Mouse (Mus musculus) hindlimb bud, embryonic 11.5 days (tissue): ENCODE results near the gene Thsd7a.

Experiments used
- DNase-seq: peaks from one replicate; pipeline ENCODE4 v3.0.0-alpha.2; 2012; ENCODE audit warnings: low read depth, low spot score; ENCODE audit errors: extremely low spot score

Gene Thsd7a

DNA sequence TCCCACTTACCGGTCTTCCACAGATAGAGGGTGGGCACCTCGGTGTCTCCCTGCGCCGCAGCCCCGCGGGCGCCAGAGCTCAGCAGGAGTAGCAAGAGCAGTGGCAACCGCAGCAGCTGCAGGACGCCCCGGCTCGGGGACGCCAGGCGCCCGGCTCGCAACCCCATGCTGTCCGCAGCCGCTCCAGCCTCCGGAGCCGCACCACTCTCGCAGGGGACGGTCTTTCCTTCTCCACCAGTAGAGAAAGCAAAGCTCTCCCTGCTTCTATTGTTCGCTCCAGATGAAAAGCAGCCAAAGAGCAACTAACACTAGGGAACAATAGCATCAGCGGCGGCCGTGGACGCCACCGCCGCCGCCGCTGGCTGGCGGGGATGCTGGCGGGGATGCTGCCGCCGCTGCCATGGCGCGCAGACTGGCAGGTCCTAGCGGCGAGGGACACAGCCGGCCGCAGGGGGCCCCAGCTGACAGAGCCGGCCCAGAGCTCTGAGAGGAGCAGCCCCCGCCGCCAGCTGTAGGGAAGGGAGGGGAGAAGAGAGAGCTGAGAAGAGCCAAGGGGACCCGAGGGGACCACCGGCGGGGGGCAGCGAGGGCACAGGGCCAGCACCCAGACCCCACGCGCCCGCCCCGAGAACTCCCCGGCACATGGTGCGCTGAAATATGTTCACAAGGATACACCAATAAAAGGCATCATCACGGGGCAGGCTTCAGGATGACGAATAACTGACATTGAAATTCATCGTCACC is at the start of gene Thsd7a:
Thsd7a (minus strand) TSS at position 624 of the 744 bp plus-strand sequence.
- DNase-seq: no peak

DNA sequence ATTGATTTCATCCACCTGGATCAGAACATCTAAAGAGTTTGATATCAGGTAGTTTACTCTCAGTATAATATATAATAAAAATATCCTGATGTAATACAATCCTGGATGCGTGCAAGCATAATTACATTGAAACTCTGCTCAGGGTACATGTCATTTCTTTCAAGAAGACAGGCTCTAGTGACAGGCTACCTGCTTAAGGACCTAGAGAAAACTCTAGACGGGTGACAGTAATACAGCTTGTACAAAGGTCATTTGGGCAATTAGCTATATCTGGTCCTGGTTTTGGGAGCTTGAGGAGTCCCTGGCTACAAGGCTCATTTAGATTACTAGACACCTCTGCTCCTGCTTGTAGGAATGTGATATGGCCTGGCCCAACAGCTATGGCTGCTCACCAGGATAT is 37.9 kb upstream of the Thsd7a start:
- DNase-seq: no peak

- DNase-seq: no peak
Observed at GRCm38 (mm10) chr6:12786378-12786982, 37.3 kb upstream of the Thsd7a start.

DNA sequence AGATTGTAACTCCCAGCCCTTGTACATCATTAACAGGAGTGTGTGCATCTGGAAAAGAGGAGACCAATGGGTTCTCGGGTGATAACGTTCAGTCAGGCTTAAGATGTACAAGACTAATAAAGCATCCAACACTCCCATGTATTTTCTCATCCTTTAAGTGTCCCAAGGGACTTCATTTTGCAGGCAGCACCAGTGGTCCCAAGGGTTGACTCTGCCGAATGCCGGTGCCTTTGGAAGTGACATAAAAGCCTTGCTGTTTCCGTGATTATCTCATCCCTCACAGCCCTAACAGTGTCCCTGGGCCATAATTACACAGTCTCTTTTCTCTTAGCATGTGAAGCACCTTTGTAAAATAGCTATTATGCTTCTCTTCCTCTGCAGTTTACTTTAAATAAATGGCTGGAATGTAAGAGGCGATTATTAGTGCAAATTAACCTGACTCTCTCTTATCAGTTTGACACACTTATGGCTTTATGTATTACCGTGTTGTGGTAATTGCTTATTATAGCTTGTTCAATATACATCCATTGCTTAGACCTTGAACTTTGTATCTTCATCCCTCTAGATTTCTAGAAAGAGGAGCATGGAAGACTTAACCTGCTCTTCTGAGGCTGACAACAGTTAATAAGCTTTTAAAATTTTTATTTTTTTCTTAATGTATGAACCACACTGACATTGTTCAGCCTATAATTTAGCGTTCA is 35.9 kb upstream of the Thsd7a start:
- DNase-seq: no peak

GRCm38 (mm10) chr6:12772799-12773198 is 23.6 kb upstream of the Thsd7a start:
- no peak for DNase-seq

- no peak for DNase-seq
Observed at GRCm38 (mm10) chr6:12765191-12765590, 16.0 kb upstream of the Thsd7a start.

DNA sequence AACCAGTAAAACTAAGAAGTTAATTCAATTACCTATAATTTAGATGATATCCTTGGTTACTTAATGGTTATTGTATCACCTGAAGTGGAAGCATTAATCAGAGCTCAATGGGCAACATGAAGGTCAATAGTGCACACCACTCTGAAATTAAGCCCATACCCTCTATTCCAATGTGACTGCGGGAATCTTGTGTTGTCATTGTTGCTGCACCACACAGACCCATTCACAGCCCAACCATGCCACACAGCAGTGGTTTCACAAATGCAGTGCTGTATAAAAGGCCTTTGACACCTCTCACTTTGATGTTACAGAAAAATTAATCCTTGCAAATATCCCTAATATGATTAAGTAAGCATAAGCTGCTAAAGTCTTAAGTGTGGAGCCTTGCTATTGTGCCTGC is 15.4 kb upstream of the Thsd7a start:
- DNase-seq: no peak

DNA sequence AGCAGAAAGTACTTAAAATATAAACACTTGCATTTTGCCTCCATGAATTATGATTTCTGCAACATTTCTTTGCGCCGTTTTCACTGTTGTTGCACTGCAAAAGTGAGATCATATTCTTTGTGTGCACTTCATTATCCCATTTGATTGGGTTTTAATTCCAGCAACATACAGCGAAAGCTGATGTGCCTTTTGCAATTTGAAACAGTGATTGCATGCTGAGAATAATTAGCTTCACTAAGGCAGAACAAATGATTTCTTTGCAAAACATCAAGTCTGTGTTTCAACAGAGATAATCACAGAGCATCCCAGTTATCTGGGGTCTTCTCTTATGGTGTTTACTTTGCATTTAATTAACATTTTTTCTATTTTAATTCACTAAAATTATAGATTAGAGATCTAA is 14.6 kb upstream of the Thsd7a start:
- DNase-seq: no peak

DNA sequence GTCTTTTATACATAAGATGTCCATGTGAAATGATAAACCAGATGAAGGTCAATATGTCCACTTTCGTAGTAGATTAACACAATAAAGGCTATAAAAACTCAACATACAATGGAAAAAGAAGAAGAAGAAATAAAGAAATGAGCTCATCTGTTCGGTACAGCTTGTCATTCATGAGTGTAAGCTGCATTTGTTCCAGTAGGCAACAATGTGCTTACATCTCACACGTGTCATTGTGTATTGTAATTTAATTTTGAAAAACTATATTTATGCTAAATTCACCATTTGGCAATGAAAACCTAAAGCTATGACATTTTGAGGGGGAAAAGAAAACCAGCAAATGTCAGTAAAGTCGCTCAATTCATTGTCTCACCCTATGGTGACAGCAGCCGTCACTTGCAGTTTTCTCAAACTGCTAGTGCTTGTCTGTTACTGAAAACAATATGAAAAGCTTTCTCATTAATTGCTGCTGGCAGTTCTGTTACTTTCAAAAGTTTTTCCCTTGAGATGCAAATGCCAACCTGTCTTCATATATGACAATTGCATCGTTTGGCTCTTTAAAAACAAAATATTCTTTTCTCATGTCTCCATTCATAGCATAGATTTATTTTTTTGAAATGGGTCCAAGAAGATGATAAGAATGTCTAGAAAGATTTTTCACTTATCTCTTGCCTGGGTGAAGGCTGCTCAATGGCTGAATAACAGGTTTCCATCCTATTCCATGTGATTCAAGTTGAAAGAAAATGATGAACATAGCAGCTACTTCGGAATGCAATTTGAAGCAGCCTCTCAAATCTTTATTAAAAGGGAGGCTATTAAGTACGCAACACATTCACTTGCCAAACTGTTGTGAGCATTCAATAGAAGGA is 10.4 kb upstream of the Thsd7a start:
- no peak for DNase-seq

DNA sequence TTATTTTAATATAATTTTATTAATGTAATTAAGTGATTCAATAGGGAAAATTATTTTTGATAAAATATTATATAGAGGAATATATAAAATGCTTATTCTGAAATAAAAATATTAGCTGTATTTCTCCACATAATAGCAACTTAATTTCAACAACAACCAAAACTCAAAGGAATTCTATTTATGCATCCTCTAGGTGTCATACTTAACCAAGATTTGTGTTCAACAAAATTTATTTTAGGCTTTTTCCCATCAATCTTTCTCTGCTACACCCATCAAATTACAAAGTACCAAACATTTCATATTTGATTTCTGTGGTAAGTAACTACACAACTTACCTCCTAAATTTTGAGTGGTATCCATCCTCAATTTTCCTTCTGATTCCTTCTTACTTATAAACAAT is 3.1 kb upstream of the Thsd7a start:
- DNase-seq: no peak

GRCm38 (mm10) chr6:12750441-12750840 is 1.2 kb upstream of the Thsd7a start:
- no peak for DNase-seq

DNA sequence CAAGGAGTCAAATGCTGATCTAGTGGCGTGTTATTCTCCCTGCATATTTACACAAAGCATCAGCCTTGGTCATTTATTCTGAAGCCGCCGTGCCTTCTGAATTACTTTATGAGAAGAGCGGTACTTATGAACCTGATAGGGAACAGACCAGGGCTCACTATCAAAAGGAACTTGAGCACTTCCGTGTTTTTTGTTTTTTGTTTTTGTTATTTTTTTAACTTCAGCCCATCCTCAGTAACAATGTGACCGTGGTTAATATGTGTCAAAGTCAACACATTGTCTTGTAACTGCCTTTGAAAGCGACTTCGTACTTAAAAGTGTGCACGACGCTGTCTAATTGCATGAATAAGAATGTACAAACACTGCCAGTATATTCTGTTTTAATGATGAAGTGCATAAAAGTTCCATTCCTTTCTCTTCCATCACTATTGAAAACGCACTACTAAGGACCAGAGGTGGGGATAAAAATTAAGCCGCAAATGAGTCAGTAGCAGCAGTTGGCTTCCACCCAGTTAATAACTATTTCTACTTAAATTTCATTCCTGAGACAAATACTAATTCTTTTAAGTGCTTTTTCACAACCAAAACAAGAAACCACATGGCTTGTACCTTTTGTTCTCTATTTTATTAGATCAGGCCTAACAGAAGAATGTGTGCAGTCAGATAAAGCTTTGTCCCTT is 461 bp upstream of the Thsd7a start:
- DNase-seq: no peak

DNA sequence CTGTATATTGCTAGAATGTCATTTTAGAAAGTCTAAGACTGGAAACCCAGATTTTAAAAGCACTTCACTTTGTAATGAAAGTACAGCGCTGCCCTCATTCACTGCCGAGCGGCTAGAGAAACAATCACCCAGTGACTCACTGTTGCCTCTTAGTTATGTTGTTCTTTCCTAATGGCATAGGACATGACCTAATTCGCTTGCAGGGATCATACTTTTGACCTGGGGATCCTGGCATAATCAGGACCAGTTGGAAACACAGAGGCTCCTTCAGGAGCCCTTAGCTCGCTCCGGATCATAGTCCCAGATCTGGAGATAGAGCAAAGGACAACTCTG is 790 bp downstream of the Thsd7a start:
- no peak for DNase-seq

DNA sequence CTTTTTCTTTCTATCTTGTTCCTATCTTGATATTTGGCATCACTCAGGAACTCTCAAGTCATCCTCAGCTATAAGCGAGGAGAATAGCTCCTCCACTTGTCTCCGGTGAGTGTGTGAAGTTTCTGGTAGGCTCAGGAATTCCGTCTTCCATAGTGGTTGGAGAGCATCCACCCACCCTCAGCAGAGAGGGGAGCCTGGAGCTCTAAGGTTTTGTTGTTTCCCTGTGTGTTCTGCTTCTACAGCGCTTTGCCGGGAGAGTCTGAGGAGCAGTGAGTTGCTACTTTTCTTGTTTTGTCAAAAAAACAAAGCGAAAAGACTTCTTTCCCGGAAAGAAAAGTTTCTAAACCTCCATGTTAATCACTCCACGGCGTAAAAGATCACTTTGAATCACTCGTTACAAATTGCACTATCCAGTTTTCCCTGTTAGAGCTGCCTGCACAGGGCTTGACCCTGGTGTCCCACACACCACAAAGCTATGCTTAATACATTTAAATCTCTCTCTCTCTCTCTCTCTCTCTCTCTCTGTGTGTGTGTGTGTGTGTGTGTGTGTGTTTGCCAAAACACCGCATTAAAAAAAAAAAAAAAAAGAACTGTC is 1.3 kb downstream of the Thsd7a start:
- DNase-seq: no peak

- no peak for DNase-seq
Observed at GRCm38 (mm10) chr6:12742791-12743190, 6.4 kb downstream of the Thsd7a start.

GRCm38 (mm10) chr6:12733924-12734323 is 15.3 kb downstream of the Thsd7a start:
- DNase-seq: no peak

DNA sequence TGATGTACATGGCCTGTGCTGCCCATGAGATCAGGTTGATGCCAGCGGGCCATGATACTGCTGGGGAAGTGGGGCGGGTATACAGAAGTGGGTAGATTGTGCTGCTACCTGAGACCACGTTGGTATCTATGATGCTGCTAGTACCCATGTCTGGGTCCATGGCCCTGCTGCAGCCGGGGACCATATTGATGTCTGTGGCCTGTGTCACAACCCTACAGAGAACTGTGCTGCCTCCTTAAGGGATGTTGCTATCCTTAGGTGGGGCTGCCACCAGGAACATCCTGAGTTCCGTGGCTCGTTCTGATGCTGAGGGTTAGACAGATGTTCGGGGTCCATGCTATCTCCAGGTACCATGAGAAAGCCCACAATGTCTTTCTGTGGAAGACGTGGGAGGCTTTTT is 33.1 kb downstream of the Thsd7a start:
- no peak for DNase-seq

DNA sequence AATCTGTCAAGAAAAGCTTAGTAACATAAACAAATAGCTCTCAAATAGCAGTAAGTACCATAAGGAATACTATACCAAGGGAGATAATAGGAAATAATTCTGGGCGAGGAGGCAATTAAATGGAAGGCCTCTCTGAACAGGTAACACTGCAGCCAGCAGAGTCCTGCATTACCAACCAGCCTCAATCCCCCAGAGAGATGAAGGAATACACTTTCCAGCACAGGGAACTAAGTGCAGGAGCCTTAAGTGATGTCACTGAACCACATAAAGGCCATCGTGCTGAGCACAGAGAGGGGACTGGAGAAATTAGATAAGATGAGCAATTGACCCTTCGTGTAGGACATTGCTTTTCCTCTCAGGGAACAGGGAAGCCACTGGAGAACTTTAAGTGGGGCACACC is 36.6 kb downstream of the Thsd7a start:
- no peak for DNase-seq

DNA sequence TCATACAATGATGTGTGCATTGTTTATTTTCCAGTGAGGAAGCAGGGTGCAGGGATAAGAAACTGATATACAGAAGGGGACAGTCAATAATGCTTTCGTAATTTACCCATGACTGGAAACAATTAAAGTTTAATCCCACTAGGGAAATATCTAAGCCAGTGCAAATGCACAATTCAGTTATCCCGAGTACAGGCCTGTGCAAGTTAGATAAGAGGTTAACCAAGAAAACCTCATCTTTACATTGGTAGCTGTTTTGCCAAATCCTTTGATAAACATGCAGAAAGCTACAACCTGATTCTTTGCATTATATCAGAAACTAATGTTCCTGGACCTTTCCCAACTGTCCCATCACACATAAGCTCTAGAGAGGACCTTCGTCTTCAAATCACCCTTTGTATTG is 46.3 kb downstream of the Thsd7a start:
- no peak for DNase-seq

DNA sequence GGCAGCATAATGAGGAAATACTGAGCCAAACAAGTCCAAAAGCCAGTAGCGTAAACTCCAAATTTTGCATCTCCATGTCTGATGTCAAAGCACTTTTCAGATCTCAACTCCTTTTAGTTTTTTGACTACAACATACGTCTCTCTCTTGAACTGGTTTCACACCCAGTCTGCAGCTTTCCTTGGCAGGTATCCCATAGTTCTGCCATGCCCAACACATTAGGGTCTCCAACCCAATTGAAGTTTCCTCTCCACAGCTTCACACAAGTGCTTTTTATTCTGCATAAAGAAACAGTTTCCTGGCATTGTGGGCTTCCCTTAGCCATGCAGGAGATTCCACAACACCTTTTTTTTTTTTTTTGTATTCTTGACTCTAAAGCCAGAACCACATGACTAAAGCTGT is 50.1 kb downstream of the Thsd7a start:
- DNase-seq: no peak

DNA sequence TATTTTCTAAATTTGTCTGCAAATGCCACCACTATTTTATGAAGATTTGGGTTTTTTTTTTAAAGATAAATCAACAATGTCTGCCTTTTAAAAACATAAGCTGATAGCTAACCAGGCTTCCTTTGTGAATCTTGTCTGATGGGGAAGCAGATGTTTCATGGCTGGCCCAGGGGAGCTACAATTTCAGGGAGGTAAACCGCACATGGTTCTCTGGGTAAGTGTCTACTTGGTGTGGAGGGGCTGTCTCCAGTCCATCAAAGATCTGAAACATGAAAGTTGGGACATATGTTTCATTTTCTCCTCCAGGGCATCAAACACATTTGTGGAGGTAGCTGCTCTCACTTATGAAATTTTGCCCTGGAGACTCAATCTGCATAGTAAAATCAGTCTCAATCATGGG is 55.5 kb downstream of the Thsd7a start:
- no peak for DNase-seq
